In genomic region chrX:18882784-18883171, GRCm38 (mm10) we compare ENCODE assay signal across 11 mouse cellular contexts.
"Had no signal": no experiment of that assay in that cellular context is flagged by ENCODE, and none has a peak within 500 bp of the region (broad histone marks: within the 10 kb centered on the region; RNA-seq: fewer than 3 reads in every experiment).

No protein-coding gene starts in this region.

- H3K27ac ChIP-seq: left cerebral cortex, adult 2 months; liver, embryonic 14.5 days; lung, embryonic 15.5 days; midbrain, embryonic 12.5 days; midbrain, embryonic 15.5 days; neural tube, embryonic 13.5 days; stomach, postnatal 0 days had no signal

- H3K4me2 ChIP-seq: liver, embryonic 11.5 days; lung, embryonic 15.5 days; midbrain, embryonic 12.5 days; midbrain, embryonic 15.5 days; neural tube, embryonic 13.5 days had no signal

- ATAC-seq: midbrain, embryonic 15.5 days had no signal

- H3K9me3 ChIP-seq: lung, embryonic 15.5 days; midbrain, embryonic 12.5 days; midbrain, embryonic 15.5 days; neural tube, embryonic 13.5 days had no signal

- H3K9ac ChIP-seq: liver, embryonic 14.5 days; lung, embryonic 15.5 days; midbrain, embryonic 12.5 days; midbrain, embryonic 15.5 days; neural tube, embryonic 13.5 days had no signal

- DNase-seq: kidney, adult 18-20 months; retina, postnatal 1 day; thymus, adult 2 months had no signal

- H3K36me3 ChIP-seq: lung, embryonic 15.5 days; midbrain, embryonic 12.5 days; midbrain, embryonic 15.5 days; neural tube, embryonic 13.5 days had no signal

- H3K27me3 ChIP-seq: lung, embryonic 15.5 days; midbrain, embryonic 12.5 days; midbrain, embryonic 15.5 days; neural tube, embryonic 13.5 days had no signal

- H3K4me1 ChIP-seq: lung, embryonic 15.5 days; midbrain, embryonic 12.5 days; midbrain, embryonic 15.5 days; neural tube, embryonic 13.5 days had no signal

- H3K4me3 ChIP-seq: left cerebral cortex, adult 2 months; lung, embryonic 15.5 days; midbrain, embryonic 12.5 days; midbrain, embryonic 15.5 days; neural tube, embryonic 13.5 days had no signal
